Mouse (Mus musculus): Measurements from ENCODE around the gene Gle1.

GRCm38 (mm10) chr2:29966826-29967225 is 31.6 kb downstream of the Gle1 start:
- TF ChIP-seq CTCF (IDR thresholded peaks at IDR 0.05; ENCODE audit: insufficient read depth, low read length) (no peak), POLR2A (IDR thresholded peaks at IDR 0.05; ENCODE audit: borderline replicate concordance, extremely low read depth, low read depth, low read length) (no peak)
